Mouse (Mus musculus) MEL (cell line): ENCODE data around the gene 4930438A08Rik. TPM values are rescaled to one million over a fixed set of nuclear protein-coding genes. Genes with fewer than 3 reads are reported as not detected.

Experiments
- DNase-seq: peaks from one replicate; pipeline ENCODE4 v3.0.0; 2011; ENCODE audit warnings: low read depth, low spot score
- H3K27ac ChIP-seq: 2 replicates; pipeline ENCODE4 v1.5.1; 2012; ENCODE audit warnings: low read depth, mild to moderate bottlenecking, control low read depth, low read length, moderate library complexity; ENCODE audit not compliant: control insufficient read depth
- H3K27me3 ChIP-seq, 2 experiments: fragments of 150-350 bp in 1 of 2; sonication (generic) in 1 of 2; 2 replicates each; pipeline ENCODE4 v1.6.1; 2012; ENCODE audit warnings: low read length in 2 of 2, mild to moderate bottlenecking in 2 of 2, improper control_type of control experiment in 1 of 2, moderate library complexity in 1 of 2; ENCODE audit not compliant: insufficient read depth in 2 of 2, control insufficient read depth in 1 of 2
- H3K36me3 ChIP-seq, 2 experiments: 2 replicates each; pipeline ENCODE4 v1.6.1; 2012 to 2014; ENCODE audit warnings: low read length in 2 of 2, improper control_type of control experiment in 1 of 2, inconsistent platforms in 1 of 2, mild to moderate bottlenecking in 1 of 2; ENCODE audit not compliant: insufficient read depth in 2 of 2, control insufficient read depth in 1 of 2
- H3K4me1 ChIP-seq, 2 experiments: fragments of 150-350 bp in 1 of 2; sonication (generic) in 1 of 2; 2 replicates each; pipeline ENCODE4 v1.6.1; 2012; ENCODE audit warnings: low read length in 2 of 2, improper control_type of control experiment in 1 of 2, mild to moderate bottlenecking in 1 of 2; ENCODE audit not compliant: insufficient read depth in 2 of 2, control insufficient read depth in 1 of 2
- H3K4me3 ChIP-seq, 2 experiments: fragments of 150-350 bp in 1 of 2; sonication (generic) in 1 of 2; 2 replicates each; pipeline ENCODE4 v1.5.1; 2012; ENCODE audit warnings: low read depth in 2 of 2, low read length in 2 of 2, mild to moderate bottlenecking in 2 of 2, moderate library complexity in 2 of 2, control low read depth in 1 of 2, improper control_type of control experiment in 1 of 2; ENCODE audit not compliant: control insufficient read depth in 1 of 2, insufficient read depth in 1 of 2
- H3K79me2 ChIP-seq: 2 replicates; pipeline ENCODE4 v1.6.1; 2012; ENCODE audit warnings: mild to moderate bottlenecking, low read length, moderate library complexity; ENCODE audit not compliant: control insufficient read depth, poor library complexity, insufficient read depth
- H3K9ac ChIP-seq: 2 replicates; pipeline ENCODE4 v1.6.1; 2012; ENCODE audit warnings: low read depth, mild to moderate bottlenecking, control low read depth, low read length, moderate library complexity; ENCODE audit not compliant: control insufficient read depth, poor library complexity, severe bottlenecking
- H3K9me3 ChIP-seq: fragments of 150-350 bp; sonication (generic); replicated peaks from 2 replicates; pipeline ENCODE4 v1.6.1; 2012; ENCODE audit warnings: mild to moderate bottlenecking, low read length, improper control_type of control experiment, moderate library complexity; ENCODE audit not compliant: insufficient read depth
- CHD1 ChIP-seq: IDR thresholded peaks from 2 replicates; pipeline ENCODE4 v1.6.1; 2012; ENCODE audit warnings: low read depth, mild to moderate bottlenecking, inconsistent platforms, low read length, improper control_type of control experiment
- CHD2 ChIP-seq: IDR thresholded peaks from 2 replicates; pipeline ENCODE4 v1.6.1; 2011; ENCODE audit warnings: low read length, improper control_type of control experiment
- CTCF ChIP-seq, 3 experiments: IDR thresholded peaks in 2 of 3; conservative IDR thresholded peaks in 1 of 3; 2 replicates each; pipeline ENCODE4 v1.5.1; 2011 to 2012; ENCODE audit warnings: low read length in 3 of 3, low read depth in 2 of 3, mild to moderate bottlenecking in 2 of 3, improper control_type of control experiment in 1 of 3, inconsistent platforms in 1 of 3, mixed read lengths in 1 of 3, moderate library complexity in 1 of 3; ENCODE audit not compliant: control insufficient read depth in 1 of 3, insufficient read depth in 1 of 3, poor library complexity in 1 of 3, severe bottlenecking in 1 of 3
- E2F4 ChIP-seq: IDR thresholded peaks from 2 replicates; pipeline ENCODE4 v1.6.1; 2011; ENCODE audit warnings: low read depth, low read length, improper control_type of control experiment, borderline replicate concordance
- EP300 ChIP-seq, 2 experiments: IDR thresholded peaks; 2 replicates each; pipeline ENCODE4 v1.6.1; 2011; ENCODE audit warnings: improper control_type of control experiment in 2 of 2, low read length in 2 of 2, low read depth in 1 of 2, mild to moderate bottlenecking in 1 of 2
- ETS1 ChIP-seq: IDR thresholded peaks from 2 replicates; pipeline ENCODE4 v1.6.1; 2012; ENCODE audit warnings: low read depth, mild to moderate bottlenecking, inconsistent platforms, low read length, improper control_type of control experiment, moderate library complexity
- GABPA ChIP-seq: IDR thresholded peaks from 2 replicates; pipeline ENCODE4 v1.6.1; 2012; ENCODE audit warnings: low read depth, mild to moderate bottlenecking, inconsistent platforms, low read length, improper control_type of control experiment, moderate library complexity
- GATA1 ChIP-seq: IDR thresholded peaks from 2 replicates; pipeline ENCODE4 v1.6.1; 2011; ENCODE audit warnings: low read depth, low read length, improper control_type of control experiment
- HCFC1 ChIP-seq: IDR thresholded peaks from 2 replicates; pipeline ENCODE4 v1.6.1; 2012; ENCODE audit warnings: low read depth, mild to moderate bottlenecking, inconsistent platforms, low read length, improper control_type of control experiment, moderate library complexity
- JUND ChIP-seq: IDR thresholded peaks from 2 replicates; pipeline ENCODE4 v1.6.1; 2011; ENCODE audit warnings: low read depth, mild to moderate bottlenecking, improper control_type of control experiment, low read length
- KAT2A ChIP-seq: conservative IDR thresholded peaks from 2 replicates; pipeline ENCODE4 v1.6.1; 2012; ENCODE audit warnings: low read depth, low read length, improper control_type of control experiment, inconsistent platforms
- MAFK ChIP-seq: IDR thresholded peaks from 2 replicates; pipeline ENCODE4 v1.6.1; 2011; ENCODE audit warnings: low read depth, mild to moderate bottlenecking, low read length, improper control_type of control experiment, borderline replicate concordance
- MAX ChIP-seq: IDR thresholded peaks from 2 replicates; pipeline ENCODE4 v1.6.1; 2011; ENCODE audit warnings: low read length, improper control_type of control experiment
- MAZ ChIP-seq: IDR thresholded peaks from 2 replicates; pipeline ENCODE4 v1.6.1; 2012; ENCODE audit warnings: low read depth, mild to moderate bottlenecking, inconsistent platforms, low read length, improper control_type of control experiment
- MEF2A ChIP-seq: IDR thresholded peaks from 2 replicates; pipeline ENCODE4 v1.6.1; 2014; ENCODE audit warnings: low read depth, mild to moderate bottlenecking, inconsistent platforms, low read length, improper control_type of control experiment; ENCODE audit not compliant: poor library complexity, insufficient replicate concordance, severe bottlenecking; ENCODE audit errors: extremely low read depth
- MXI1 ChIP-seq: IDR thresholded peaks from 2 replicates; pipeline ENCODE4 v1.6.1; 2011; ENCODE audit warnings: mild to moderate bottlenecking, low read depth, low read length, improper control_type of control experiment
- MYB ChIP-seq: IDR thresholded peaks from 2 replicates; pipeline ENCODE4 v1.6.1; 2011; ENCODE audit warnings: mild to moderate bottlenecking, low read depth, low read length, improper control_type of control experiment
- NELFE ChIP-seq: IDR thresholded peaks from 2 replicates; pipeline ENCODE4 v1.6.1; 2011; ENCODE audit warnings: low read depth, low read length, improper control_type of control experiment
- POLR2A ChIP-seq, 2 experiments: IDR thresholded peaks; 2 replicates each; pipeline ENCODE4 v1.6.1; 2011 to 2012; ENCODE audit warnings: low read length in 2 of 2, mild to moderate bottlenecking in 2 of 2, control low read depth in 1 of 2, improper control_type of control experiment in 1 of 2, low read depth in 1 of 2, moderate library complexity in 1 of 2; ENCODE audit not compliant: control insufficient read depth in 1 of 2, insufficient read depth in 1 of 2, poor library complexity in 1 of 2
- POLR2AphosphoS5 ChIP-seq: IDR thresholded peaks from 2 replicates; pipeline ENCODE4 v1.6.1; 2012; ENCODE audit warnings: low read depth, borderline replicate concordance, mild to moderate bottlenecking, inconsistent platforms, low read length, moderate library complexity, mixed read lengths
- RAD21 ChIP-seq: IDR thresholded peaks from 2 replicates; pipeline ENCODE4 v1.6.1; 2011; ENCODE audit warnings: mild to moderate bottlenecking, low read depth, low read length, improper control_type of control experiment
- SIN3A ChIP-seq: IDR thresholded peaks from 2 replicates; pipeline ENCODE4 v1.6.1; 2012; ENCODE audit warnings: low read length, improper control_type of control experiment, inconsistent platforms
- SMC3 ChIP-seq: IDR thresholded peaks from 2 replicates; pipeline ENCODE4 v1.6.1; 2011; ENCODE audit warnings: low read depth, low read length, improper control_type of control experiment
- TAL1 ChIP-seq: IDR thresholded peaks from 2 replicates; pipeline ENCODE4 v1.6.1; 2012; ENCODE audit warnings: mild to moderate bottlenecking, inconsistent platforms, low read length, moderate library complexity, mixed read lengths
- TBP ChIP-seq: IDR thresholded peaks from 2 replicates; pipeline ENCODE4 v1.8.0; 2011; ENCODE audit warnings: low read depth, low read length, improper control_type of control experiment
- TCF12 ChIP-seq: IDR thresholded peaks from 2 replicates; pipeline ENCODE4 v1.6.1; 2014; ENCODE audit warnings: low read depth, mild to moderate bottlenecking, inconsistent platforms, low read length, improper control_type of control experiment, moderate library complexity
- UBTF ChIP-seq: IDR thresholded peaks from 2 replicates; pipeline ENCODE4 v1.6.1; 2012; ENCODE audit warnings: low read depth, mild to moderate bottlenecking, inconsistent platforms, low read length, improper control_type of control experiment, moderate library complexity, borderline replicate concordance; ENCODE audit not compliant: insufficient read depth
- USF1 ChIP-seq: IDR thresholded peaks from 2 replicates; pipeline ENCODE4 v1.6.1; 2014; ENCODE audit warnings: low read depth, mild to moderate bottlenecking, inconsistent platforms, low read length, improper control_type of control experiment, moderate library complexity
- USF2 ChIP-seq, 2 experiments: IDR thresholded peaks; 2 replicates each; pipeline ENCODE4 v1.6.1; 2011 to 2012; ENCODE audit warnings: improper control_type of control experiment in 2 of 2, low read length in 2 of 2, borderline replicate concordance in 1 of 2, inconsistent platforms in 1 of 2, low read depth in 1 of 2, mild to moderate bottlenecking in 1 of 2; ENCODE audit not compliant: insufficient read depth in 1 of 2
- ZC3H11A ChIP-seq: IDR thresholded peaks from 2 replicates; pipeline ENCODE4 v1.6.1; 2012; ENCODE audit warnings: low read depth, mild to moderate bottlenecking, inconsistent platforms, low read length, improper control_type of control experiment
- ZKSCAN1 ChIP-seq: IDR thresholded peaks from 2 replicates; pipeline ENCODE4 v1.6.1; 2012; ENCODE audit warnings: low read depth, mild to moderate bottlenecking, inconsistent platforms, low read length, improper control_type of control experiment, moderate library complexity
- ZMIZ1 ChIP-seq: IDR thresholded peaks from 2 replicates; pipeline ENCODE4 v1.6.1; 2012; ENCODE audit warnings: low read depth, mild to moderate bottlenecking, inconsistent platforms, low read length, improper control_type of control experiment, moderate library complexity
- polyA plus RNA-seq, 2 experiments: library from polyadenylated mRNA; stranded (reverse) in 1 of 2; unstranded in 1 of 2; fragments of >175 nt in 1 of 2; fragments of >200 nt in 1 of 2; gene quantifications; 2 replicates each; pipeline versions ENCODE4 v1.2.1 to v1.2.4; 2012; ENCODE audit warnings: low replicate concordance in 2 of 2, low read depth in 1 of 2; ENCODE audit not compliant: insufficient read length in 2 of 2, insufficient read depth in 1 of 2, missing spikeins in 1 of 2
- total RNA-seq: library from RNA; depleted of rRNA; stranded (reverse); fragments of 300-350 nt; gene quantifications from 2 replicates; pipeline ENCODE4 v1.2.3, GENCODE M21; 2012

Gene 4930438A08Rik
- total and polyA plus RNA-seq, 3 experiments = not detected

DNA sequence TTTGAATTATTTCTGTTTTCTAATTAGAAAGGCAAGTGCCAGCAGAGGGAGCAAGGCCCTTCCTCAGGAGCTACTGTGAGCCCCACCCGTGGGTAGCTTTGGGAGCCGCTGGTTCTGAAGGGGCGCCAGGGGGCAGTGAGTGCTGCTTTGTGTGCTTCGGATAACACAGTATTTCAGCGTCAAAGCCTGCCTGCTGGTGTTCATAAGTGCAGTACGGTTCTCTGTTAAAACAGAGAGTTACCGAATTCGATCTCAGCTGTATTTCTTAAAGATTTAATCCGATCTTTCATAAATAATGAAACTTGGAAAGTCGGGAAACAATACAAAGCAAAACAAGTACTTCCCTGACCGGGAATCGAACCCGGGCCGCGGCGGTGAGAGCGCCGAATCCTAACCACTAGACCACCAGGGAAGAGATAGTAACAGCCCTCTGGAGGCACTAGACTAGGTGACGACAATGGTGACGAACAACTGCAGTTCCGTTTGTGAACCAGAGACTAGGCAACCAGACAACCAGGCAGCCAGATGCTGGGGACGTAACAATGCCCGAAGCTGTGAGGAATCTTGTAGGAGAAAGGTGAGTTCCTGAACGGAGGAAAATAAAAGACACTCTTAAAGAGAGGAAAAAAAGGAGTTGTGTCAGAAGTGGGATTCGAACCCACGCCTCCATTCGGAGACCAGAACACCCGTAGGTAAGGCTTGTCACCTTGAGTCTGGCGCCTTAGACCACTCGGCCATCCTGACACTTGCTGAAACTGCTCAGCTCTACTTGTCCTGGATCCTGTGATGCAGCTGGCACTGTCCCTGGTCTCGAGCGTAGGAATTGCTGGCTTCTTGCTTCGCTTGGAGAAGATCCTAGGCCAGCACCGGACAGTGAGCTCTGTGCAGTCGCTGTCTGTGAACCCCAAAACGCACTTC, 27.5 kb downstream of the 4930438A08Rik start (continued):
- TF ChIP-seq POLR2AphosphoS5 = no peak
- TF ChIP-seq MAFK = peak; percentile 98
- no peak for TF ChIP-seq JUND
- no peak; the same call in 1 of the 2 replicates for TF ChIP-seq ETS1
- no peak for TF ChIP-seq NELFE
- TF ChIP-seq CTCF (IDR thresholded peaks at IDR 0.05 in 2 of 3, conservative IDR thresholded peaks at IDR 0.05 in 1 of 3; ENCODE audit: control insufficient read depth in 1 of 3, insufficient read depth in 1 of 3, low read depth in 2 of 3, low read length in 3 of 3, poor library complexity in 1 of 3, severe bottlenecking in 1 of 3) = peak; percentile 41 to 78 (median 76); a peak in 5 of 6 replicates
- TF ChIP-seq ZC3H11A = peak; percentile 55
- no peak for TF ChIP-seq CHD2
- TF ChIP-seq TAL1 = peak; percentile 24; the same call in 1 of the 2 replicates
- TF ChIP-seq ZKSCAN1 = no peak
- peak; percentile 16 for TF ChIP-seq GATA1
- no peak for TF ChIP-seq GABPA
- TF ChIP-seq E2F4 = no peak; the same call in 1 of the 2 replicates
- TF ChIP-seq USF2 (IDR thresholded peaks at IDR 0.05; ENCODE audit: borderline replicate concordance in 1 of 2, insufficient read depth in 1 of 2, low read depth in 1 of 2, low read length in 2 of 2) = no peak
- no peak for TF ChIP-seq MYB
- peak; percentile 34; the same call in 1 of the 2 replicates for TF ChIP-seq MXI1
- no peak for TF ChIP-seq EP300 (IDR thresholded peaks at IDR 0.05; ENCODE audit: low read depth in 1 of 2, low read length in 2 of 2)
- no peak; the same call in none of the 2 replicates for TF ChIP-seq HCFC1
- no peak; the same call in none of the 2 replicates for TF ChIP-seq KAT2A
- peak; percentile 99 for TF ChIP-seq TBP
- peak; percentile 84 for TF ChIP-seq SMC3

GRCm38 (mm10) chr11:58302774-58303445, 28.3 kb downstream of the 4930438A08Rik start:
- Histone ChIP-seq H3K9ac (peak overlapping the region; percentile 57), H3K9me3 (no peaks in the 10 kb centered on the region), H3K36me3 (peaks cover 0 to 12% of the 10 kb centered on the region in 2 experiments; a peak in 2 of 4 replicates), H3K27ac (peak overlapping the region; percentile 59), H3K79me2 (peaks cover 7% of the 10 kb centered on the region; the same call in 1 of the 2 replicates), H3K4me3 (peak overlapping the region; percentile 54 to 73), H3K27me3 (no peaks in the 10 kb centered on the region), H3K4me1 (peaks cover 0 to 12% of the 10 kb centered on the region in 2 experiments; a peak in 3 of 4 replicates)
- DNase-seq = no peak
- TF ChIP-seq SIN3A (0 out of 2 replicates have a peak, but pooled peaks have one; percentile 30), MAX (peak; percentile 83), CHD1 (0 out of 2 replicates have a peak, but pooled peaks have one; percentile 45), ZC3H11A (no peak), USF1 (no peak), MYB (no peak), MAZ (no peak), POLR2A (IDR thresholded peaks at IDR 0.05; ENCODE audit: control insufficient read depth in 1 of 2, insufficient read depth in 1 of 2, low read depth in 1 of 2, low read length in 2 of 2, poor library complexity in 1 of 2) (no peak), ZMIZ1 (no peak), UBTF (no peak; the same call in 1 of the 2 replicates), TCF12 (no peak; the same call in 1 of the 2 replicates), GABPA (no peak), ZKSCAN1 (no peak), MEF2A (no peak), RAD21 (no peak)
